Mouse (Mus musculus) embryo, embryonic 10.5 days (tissue): ENCODE measurements at regions not wholly inside any gene's neighbourhood (a gene's known extent, or its start where the extent isn't known, plus 50 kb on each side); places are given as distances from the start of the nearest gene placed in this dataset.
A peak's percentile ranks its signal among the peaks of the same experiment; 100 is the strongest.

Experiments used
- DNase-seq: peaks from one replicate; pipeline ENCODE4 v3.0.0-alpha.2; 2015; ENCODE audit warnings: low spot score

GRCm38 (mm10) chr16:68704569-68704968 is 1083.9 kb upstream of the Cadm2 start:
- no peak for DNase-seq

GRCm38 (mm10) chr16:68666972-68667538 is 1046.3 kb upstream of the Cadm2 start:
- DNase-seq, result no peak

DNA sequence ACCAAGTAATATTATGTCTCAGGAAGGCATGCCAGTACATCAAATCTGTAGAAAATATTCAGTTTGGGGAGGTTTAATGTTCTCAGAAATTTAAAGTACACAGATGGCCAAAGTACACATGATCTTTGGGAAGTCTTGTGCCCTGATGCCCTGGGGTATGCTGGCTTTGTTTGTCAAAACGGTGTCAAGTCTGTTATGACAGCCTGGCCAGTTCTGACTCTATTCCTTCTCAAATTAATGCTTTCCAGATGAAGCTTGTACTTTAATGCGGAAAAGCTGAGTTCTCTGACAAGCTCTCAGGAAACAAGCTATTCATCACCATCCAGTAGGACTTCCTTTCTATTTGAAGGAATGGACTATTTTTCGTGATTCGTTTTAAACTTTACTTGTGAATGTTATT is 1037.7 kb upstream of the Cadm2 start:
- peak; percentile 64 for DNase-seq

- DNase-seq, result no peak
Observed at GRCm38 (mm10) chr16:68627976-68628375, 1007.3 kb upstream of the Cadm2 start.

- DNase-seq, result peak; percentile 63
Observed at GRCm38 (mm10) chr16:68614041-68614440, 993.3 kb upstream of the Cadm2 start.
